Mouse (Mus musculus) lung, embryonic 16.5 days (tissue): Measurements from ENCODE around the gene Slitrk3. TPM values are rescaled to one million over a fixed set of nuclear protein-coding genes. Genes with fewer than 3 reads are reported as not detected.
"Not testable (repeated sequence)": the region's sequence is repeated elsewhere in the genome, so short reads cannot be mapped to it uniquely, and the experiment has no call there.

Experiments
- ATAC-seq: fragments of 200-750 bp; cut with Nextera tagmentation; 2 replicates; pipeline ENCODE4 v1.8.0; 2017; ENCODE audit warnings: low read depth, mild to moderate bottlenecking, moderate library complexity
- H3K27ac ChIP-seq: fragments of 300-500 bp; sonication (generic); 2 replicates; pipeline ENCODE4 v1.5.1; 2014; ENCODE audit warnings: mild to moderate bottlenecking, control low read depth, low read length
- H3K27me3 ChIP-seq: fragments of 300-500 bp; sonication (generic); 2 replicates; pipeline ENCODE4 v1.6.1; 2014; ENCODE audit warnings: low read depth, low read length, mixed read lengths; ENCODE audit not compliant: control insufficient read depth, insufficient read depth
- H3K36me3 ChIP-seq: fragments of 300-500 bp; sonication (generic); 2 replicates; pipeline ENCODE4 v1.6.1; 2014; ENCODE audit warnings: low read length; ENCODE audit not compliant: control insufficient read depth, insufficient read depth
- H3K4me1 ChIP-seq: fragments of 300-500 bp; sonication (generic); replicated peaks from 2 replicates; pipeline ENCODE4 v1.6.1; 2014; ENCODE audit warnings: low read length, mixed read lengths; ENCODE audit not compliant: control insufficient read depth, insufficient read depth
- H3K4me2 ChIP-seq: fragments of 300-500 bp; sonication (generic); 2 replicates; pipeline ENCODE4 v1.6.1; 2014; ENCODE audit warnings: low read depth, low read length, control low read depth
- H3K4me3 ChIP-seq: fragments of 300-500 bp; sonication (generic); 2 replicates; pipeline ENCODE4 v1.5.1; 2014; ENCODE audit warnings: mild to moderate bottlenecking, low read length, control low read depth
- H3K9ac ChIP-seq: fragments of 300-500 bp; sonication (generic); 2 replicates; pipeline ENCODE4 v1.6.1; 2014; ENCODE audit warnings: low read length, control low read depth
- H3K9me3 ChIP-seq: fragments of 300-500 bp; sonication (generic); 2 replicates; pipeline ENCODE4 v1.6.1; 2016; ENCODE audit warnings: low read length; ENCODE audit not compliant: control insufficient read depth
- WGBS: fragments of 180-500 bp; shearing (Covaris S2); extraction: QIAGEN DNeasy Blood & Tissue Kit; methylation state at CpG from one replicate; pipeline ENCODE4 v1.1.7; 2014; 5-methylcytosine and 5-hydroxymethylcytosine counted together
- polyA plus RNA-seq: library from polyadenylated mRNA; unstranded; fragments of >200 nt; fragmentation: Nextera tagmentation; extraction: Ambion mirVana; gene quantifications from 2 replicates; pipeline ENCODE4 v1.2.1, GENCODE M21; 2015

The Slitrk3 gene
- 0.13 and 0.14 TPM in 2 replicates for polyA plus RNA-seq

DNA sequence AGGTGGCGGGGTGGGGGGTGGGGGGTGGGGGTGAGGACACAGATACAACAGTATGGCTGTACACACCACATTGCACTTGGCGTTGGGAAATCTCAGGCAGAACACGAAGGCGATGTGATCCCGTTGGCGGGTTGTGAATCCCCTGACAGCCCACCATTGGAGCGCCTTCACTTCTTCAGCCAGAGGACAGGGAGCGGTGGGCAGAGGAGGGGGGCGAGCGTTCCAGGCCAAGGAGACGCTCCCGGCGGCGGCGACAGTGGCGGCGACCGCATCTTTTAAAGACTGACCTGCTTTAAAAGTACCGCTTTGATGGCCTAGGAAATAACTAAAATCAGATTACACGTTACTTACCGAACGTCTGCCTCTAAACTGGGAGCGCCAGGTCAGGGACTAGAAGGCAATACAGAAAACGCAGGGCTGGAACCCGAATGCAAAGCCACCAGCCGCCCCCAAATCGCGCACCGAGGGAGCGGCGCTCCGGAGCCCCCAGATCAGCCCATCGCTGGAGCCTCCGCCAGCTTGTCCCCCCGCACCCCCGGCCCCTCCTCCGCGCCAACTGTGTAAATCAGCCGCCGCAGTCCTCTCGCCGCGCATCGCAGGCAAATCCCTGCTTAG lies at the start of gene Slitrk3:
Gene Slitrk3 (minus strand): TSS at position 607 of the 615 bp plus-strand sequence.
- 0% methylated on average over 44 of the region's 44 CpGs for WGBS
- Histone ChIP-seq H3K4me3 (peak within 1 kb of the TSS; percentile 49), H3K4me2 (peak within 1 kb of the TSS; percentile 78), H3K27me3 (peaks cover 31% of the 10 kb centered on the region), H3K36me3 (no peaks in the 10 kb centered on the region), H3K9me3 (no peaks in the 10 kb centered on the region), H3K4me1 (no peaks in the 10 kb centered on the region), H3K27ac (no peak within 1 kb of the TSS), H3K9ac (peak within 1 kb of the TSS; percentile 50; the same call in 1 of the 2 replicates)
- no peak for ATAC-seq

DNA sequence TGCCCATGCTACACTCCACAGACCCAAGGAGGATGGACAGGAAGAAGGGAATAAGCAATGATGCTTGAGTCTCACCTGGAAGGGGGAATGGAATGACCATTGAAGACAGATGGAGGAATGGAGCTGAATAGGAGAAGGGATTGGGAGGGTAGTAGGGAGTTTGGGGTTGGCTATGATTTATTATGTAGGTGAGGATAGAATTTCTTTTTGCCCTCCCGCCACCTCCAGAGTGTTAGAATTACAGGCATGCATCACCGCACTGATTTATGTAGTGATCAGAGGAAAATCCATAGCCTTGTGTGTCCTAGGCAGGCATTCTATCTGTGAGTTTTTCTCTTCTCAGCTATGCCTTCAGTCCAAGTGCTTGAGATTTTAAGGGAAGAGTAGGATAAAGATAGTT lies 36.8 kb upstream of the Slitrk3 start:
- not testable (repeated sequence) for H3K9me3 ChIP-seq, H3K4me1 ChIP-seq, ATAC-seq, H3K27me3 ChIP-seq, H3K27ac ChIP-seq, H3K36me3 ChIP-seq, H3K4me2 ChIP-seq, H3K9ac ChIP-seq, H3K4me3 ChIP-seq
- 96% methylated on average over 2 of the region's 2 CpGs for WGBS

- Histone ChIP-seq H3K9me3 (no peaks in the 10 kb centered on the region), H3K4me2 (no peak overlapping the region), H3K36me3 (no peaks in the 10 kb centered on the region), H3K4me3 (no peak overlapping the region), H3K27me3 (no peaks in the 10 kb centered on the region), H3K27ac (no peak overlapping the region), H3K9ac (no peak overlapping the region), H3K4me1 (no peaks in the 10 kb centered on the region)
- ATAC-seq, result no peak
- 67% methylated on average over 5 of the region's 5 CpGs for WGBS
These were observed 27.0 kb upstream of the Slitrk3 start for GRCm38 (mm10) chr3:73084620-73085019.

- peak overlapping the region; percentile 58 for H3K4me2 ChIP-seq
- no peak overlapping the region for H3K27ac ChIP-seq
- H3K36me3 ChIP-seq, result no peaks in the 10 kb centered on the region
- no peaks in the 10 kb centered on the region for H3K27me3 ChIP-seq
- peak overlapping the region; percentile 31 for H3K4me3 ChIP-seq
- 0 out of 2 replicates have a peak overlapping the region, but pooled peaks have one; percentile 8 for H3K9ac ChIP-seq
- peak; percentile 69; the same call in 1 of the 2 replicates for ATAC-seq
- H3K9me3 ChIP-seq, result no peaks in the 10 kb centered on the region
- 7% methylated on average over 20 of the region's 20 CpGs for WGBS
- no peaks in the 10 kb centered on the region for H3K4me1 ChIP-seq
These were observed 8.5 kb upstream of the Slitrk3 start for GRCm38 (mm10) chr3:73065823-73066755.

DNA sequence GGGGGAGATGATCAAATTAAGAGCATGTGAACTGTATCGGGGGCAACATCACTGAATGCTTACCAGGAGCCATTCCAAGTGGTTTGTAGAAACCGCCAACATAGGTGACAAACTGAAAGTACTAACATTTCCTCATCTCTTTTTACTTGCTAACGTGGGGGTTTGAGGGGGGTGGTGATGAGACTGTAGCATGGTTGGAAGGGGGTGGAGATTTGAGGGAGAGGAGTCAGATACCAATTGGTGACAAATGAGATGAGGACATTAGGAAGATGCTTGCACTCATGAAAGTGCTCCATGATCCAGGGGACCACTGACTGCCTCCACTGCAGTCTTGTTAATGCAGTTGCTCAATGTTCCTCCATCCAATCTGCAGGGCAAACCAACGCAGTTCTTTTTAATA lies 587 bp upstream of the Slitrk3 start:
- ATAC-seq, result no peak
- H3K4me2 ChIP-seq, result peak overlapping the region; percentile 78
- H3K27ac ChIP-seq, result no peak overlapping the region
- H3K27me3 ChIP-seq, result peaks cover 31% of the 10 kb centered on the region
- H3K9me3 ChIP-seq, result no peaks in the 10 kb centered on the region
- no peaks in the 10 kb centered on the region for H3K4me1 ChIP-seq
- H3K9ac ChIP-seq, result no peak overlapping the region
- no peaks in the 10 kb centered on the region for H3K36me3 ChIP-seq
- WGBS, result 19% methylated on average over 4 of the region's 4 CpGs
- H3K4me3 ChIP-seq, result no peak overlapping the region

GRCm38 (mm10) chr3:73056492-73057196 lies 959 bp downstream of the Slitrk3 start:
- Histone ChIP-seq H3K9ac (no peak overlapping the region), H3K27me3 (peaks cover 31% of the 10 kb centered on the region), H3K4me1 (no peaks in the 10 kb centered on the region), H3K36me3 (no peaks in the 10 kb centered on the region), H3K27ac (no peak overlapping the region), H3K4me2 (peak overlapping the region; percentile 78), H3K4me3 (peak overlapping the region; percentile 49), H3K9me3 (no peaks in the 10 kb centered on the region)
- WGBS, result 1% methylated on average over 32 of the region's 32 CpGs
- ATAC-seq, result no peak

DNA sequence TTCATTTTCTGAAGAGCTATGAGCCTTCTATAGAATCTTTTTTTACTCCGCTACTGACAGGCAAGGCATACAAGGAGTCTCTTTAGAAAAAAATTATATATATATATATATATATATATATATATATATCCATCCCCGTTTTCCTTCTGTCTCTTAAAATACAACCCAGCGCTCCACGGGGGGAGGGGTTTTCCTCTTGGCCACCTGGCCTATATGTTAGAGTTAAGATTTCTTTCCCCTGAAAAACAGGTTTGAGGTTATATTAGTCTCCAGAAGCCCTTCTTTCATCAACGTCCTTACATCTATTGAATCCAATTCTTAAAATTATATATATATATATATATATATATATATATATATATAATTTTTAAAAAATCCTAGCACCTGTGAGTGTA lies 1.6 kb downstream of the Slitrk3 start:
- H3K27ac ChIP-seq, result no peak overlapping the region
- no peak overlapping the region for H3K4me3 ChIP-seq
- H3K9me3 ChIP-seq, result no peaks in the 10 kb centered on the region
- 35% methylated on average over 5 of the region's 5 CpGs for WGBS
- no peaks in the 10 kb centered on the region for H3K4me1 ChIP-seq
- no peaks in the 10 kb centered on the region for H3K36me3 ChIP-seq
- no peak for ATAC-seq
- H3K27me3 ChIP-seq, result peaks cover 31% of the 10 kb centered on the region
- H3K4me2 ChIP-seq, result no peak overlapping the region
- no peak overlapping the region for H3K9ac ChIP-seq

DNA sequence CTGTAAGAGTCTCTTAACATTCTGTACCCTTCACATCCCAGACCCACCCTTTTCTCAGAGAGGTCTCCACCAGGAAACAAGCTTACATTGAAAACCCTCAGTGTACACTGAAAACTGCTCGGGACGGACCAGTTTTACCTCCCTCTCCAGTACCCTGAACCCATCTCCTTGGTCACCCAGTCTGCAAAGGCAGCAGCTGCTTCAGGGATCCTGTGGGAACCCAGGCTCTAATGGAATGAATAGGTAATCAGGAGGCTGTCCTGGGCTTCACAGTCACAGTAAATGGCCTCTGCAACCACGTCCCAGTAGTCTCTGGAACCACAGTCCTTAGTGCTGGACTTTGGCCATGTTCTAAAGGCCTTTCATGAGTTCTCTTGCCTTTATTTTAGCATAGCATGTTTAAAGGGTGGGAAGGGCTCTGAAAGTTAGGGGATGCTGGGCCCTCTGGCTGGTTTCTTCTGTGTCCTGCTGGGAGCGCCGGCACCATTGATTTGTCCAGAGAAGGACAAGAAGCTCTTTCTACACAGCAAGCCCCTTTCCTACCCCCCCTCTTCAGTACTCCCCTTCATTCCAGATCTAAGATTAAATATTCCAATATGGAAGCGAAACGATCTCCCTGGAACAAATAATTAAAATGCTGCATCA lies 2.1 kb downstream of the Slitrk3 start:
- Histone ChIP-seq H3K27me3 (peaks cover 31% of the 10 kb centered on the region), H3K9me3 (no peaks in the 10 kb centered on the region), H3K4me1 (no peaks in the 10 kb centered on the region), H3K27ac (no peak overlapping the region), H3K36me3 (no peaks in the 10 kb centered on the region), H3K4me3 (no peak overlapping the region), H3K9ac (no peak overlapping the region), H3K4me2 (no peak overlapping the region)
- no peak for ATAC-seq
- WGBS, result 43% methylated on average over 7 of the region's 7 CpGs
